Mouse (Mus musculus) heart, embryonic 10.5 days (tissue): ENCODE data around the gene Abr. TPM values are rescaled to one million over a fixed set of nuclear protein-coding genes. Genes with fewer than 3 reads are reported as not detected.

Experiments used
- DNase-seq: peaks from one replicate; pipeline ENCODE4 v3.0.0-alpha.2; 2017; ENCODE audit warnings: low spot score
- H3K27ac ChIP-seq: fragments of 300-500 bp; sonication (generic); 2 replicates; pipeline ENCODE4 v1.5.1; 2016; ENCODE audit warnings: mild to moderate bottlenecking
- H3K27me3 ChIP-seq: fragments of 300-500 bp; sonication (generic); 2 replicates; pipeline ENCODE4 v1.6.1; 2016; ENCODE audit warnings: mild to moderate bottlenecking; ENCODE audit not compliant: poor library complexity, insufficient read depth, severe bottlenecking
- H3K36me3 ChIP-seq: fragments of 300-500 bp; sonication (generic); 2 replicates; pipeline ENCODE4 v1.6.1; 2016; ENCODE audit warnings: mild to moderate bottlenecking, moderate library complexity
- H3K4me1 ChIP-seq: fragments of 300-500 bp; sonication (generic); 2 replicates; pipeline ENCODE4 v1.6.1; 2016; ENCODE audit warnings: mild to moderate bottlenecking
- H3K4me3 ChIP-seq: fragments of 300-500 bp; sonication (generic); 2 replicates; pipeline ENCODE4 v1.5.1; 2016; ENCODE audit warnings: mild to moderate bottlenecking, moderate library complexity
- H3K9me3 ChIP-seq: fragments of 300-500 bp; sonication (generic); 2 replicates; pipeline ENCODE4 v1.6.1; 2016; ENCODE audit warnings: mild to moderate bottlenecking, moderate library complexity
- WGBS: fragments of 180-500 bp; shearing (Covaris S2); methylation state at CpG from one replicate; pipeline ENCODE4 v1.1.7; 2016; 5-methylcytosine and 5-hydroxymethylcytosine counted together
- polyA plus RNA-seq: library from polyadenylated mRNA; unstranded; fragments of >200 nt; fragmentation: Nextera tagmentation; extraction: Ambion mirVana; gene quantifications from 2 replicates; pipeline ENCODE4 v1.2.1, GENCODE M21; 2016

Abr gene
- polyA plus RNA-seq, 1 experiment from 2014 or later = 32.8 TPM

GRCm38 (mm10) chr11:76504058-76504457, 118.1 kb downstream of the Abr start:
- Histone ChIP-seq H3K27me3 (no peaks in the 10 kb centered on the region), H3K9me3 (no peaks in the 10 kb centered on the region), H3K27ac (0 out of 2 replicates have a peak overlapping the region, but pooled peaks have one; percentile 42), H3K4me3 (no peak overlapping the region), H3K36me3 (0 out of 2 replicates have a peak, but pooled peaks cover 3% of the 10 kb centered on the region), H3K4me1 (peaks cover 39% of the 10 kb centered on the region)
- 38% methylated on average over 5 of the region's 5 CpGs for WGBS
- no peak for DNase-seq

GRCm38 (mm10) chr11:76499987-76500386, 122.1 kb downstream of the Abr start:
- DNase-seq = no peak
- H3K4me3 ChIP-seq = no peak overlapping the region
- H3K27me3 ChIP-seq = no peaks in the 10 kb centered on the region
- WGBS = 4% methylated on average over 1 of the region's 1 CpGs
- no peaks in the 10 kb centered on the region for H3K36me3 ChIP-seq
- no peaks in the 10 kb centered on the region for H3K9me3 ChIP-seq
- H3K4me1 ChIP-seq = peaks cover 63% of the 10 kb centered on the region
- H3K27ac ChIP-seq = peak overlapping the region; percentile 56; the same call in 1 of the 2 replicates

GRCm38 (mm10) chr11:76499564-76499963, 122.5 kb downstream of the Abr start:
- no peak for DNase-seq
- WGBS = 66% methylated on average over 7 of the region's 7 CpGs
- H3K4me1 ChIP-seq = peaks cover 62% of the 10 kb centered on the region
- peak overlapping the region; percentile 56 for H3K27ac ChIP-seq
- no peaks in the 10 kb centered on the region for H3K9me3 ChIP-seq
- H3K27me3 ChIP-seq = no peaks in the 10 kb centered on the region
- H3K4me3 ChIP-seq = no peak overlapping the region
- no peaks in the 10 kb centered on the region for H3K36me3 ChIP-seq

GRCm38 (mm10) chr11:76497769-76498152, 124.4 kb downstream of the Abr start:
- no peaks in the 10 kb centered on the region for H3K36me3 ChIP-seq
- peaks cover 64% of the 10 kb centered on the region for H3K4me1 ChIP-seq
- WGBS = 65% methylated on average over 4 of the region's 4 CpGs
- H3K9me3 ChIP-seq = no peaks in the 10 kb centered on the region
- no peak for DNase-seq
- peak overlapping the region; percentile 75 for H3K27ac ChIP-seq
- H3K4me3 ChIP-seq = peak overlapping the region; percentile 1; the same call in 1 of the 2 replicates
- no peaks in the 10 kb centered on the region for H3K27me3 ChIP-seq

GRCm38 (mm10) chr11:76497066-76497768, 124.9 kb downstream of the Abr start:
- H3K27ac ChIP-seq = peak overlapping the region; percentile 75

GRCm38 (mm10) chr11:76496086-76496771, 125.9 kb downstream of the Abr start:
- H3K4me1 ChIP-seq = peaks cover 79% of the 10 kb centered on the region
- no peaks in the 10 kb centered on the region for H3K36me3 ChIP-seq
- H3K4me3 ChIP-seq = no peak overlapping the region
- no peak overlapping the region for H3K27ac ChIP-seq
- no peaks in the 10 kb centered on the region for H3K27me3 ChIP-seq
- peak; percentile 86 for DNase-seq
- no peaks in the 10 kb centered on the region for H3K9me3 ChIP-seq
- 65% methylated on average over 6 of the region's 6 CpGs for WGBS

More at GRCm38 (mm10) chr11:76497066-76497768, 124.9 kb downstream of the Abr start:
- Histone ChIP-seq H3K4me1 (peaks cover 69% of the 10 kb centered on the region), H3K4me3 (peak overlapping the region; percentile 1; the same call in 1 of the 2 replicates), H3K9me3 (no peaks in the 10 kb centered on the region), H3K36me3 (no peaks in the 10 kb centered on the region), H3K27me3 (no peaks in the 10 kb centered on the region)
- DNase-seq = no peak
- WGBS = 59% methylated on average over 9 of the region's 9 CpGs

GRCm38 (mm10) chr11:76495127-76496028, 126.7 kb downstream of the Abr start:
- Histone ChIP-seq H3K9me3 (no peaks in the 10 kb centered on the region), H3K4me1 (peaks cover 84% of the 10 kb centered on the region), H3K4me3 (peak overlapping the region; percentile 74), H3K36me3 (no peaks in the 10 kb centered on the region), H3K27me3 (no peaks in the 10 kb centered on the region), H3K27ac (peak overlapping the region; percentile 95)
- WGBS = 21% methylated on average over 17 of the region's 19 CpGs
- no peak for DNase-seq

- Histone ChIP-seq H3K9me3 (no peaks in the 10 kb centered on the region), H3K27ac (peak overlapping the region; percentile 95), H3K4me1 (peaks cover 84% of the 10 kb centered on the region), H3K4me3 (peak overlapping the region; percentile 74), H3K36me3 (no peaks in the 10 kb centered on the region), H3K27me3 (no peaks in the 10 kb centered on the region)
- peak; percentile 88 for DNase-seq
- WGBS = 1% methylated on average over 58 of the region's 67 CpGs
Observed at GRCm38 (mm10) chr11:76494360-76495126, 127.6 kb downstream of the Abr start.

GRCm38 (mm10) chr11:76493811-76494274, 128.3 kb downstream of the Abr start:
- Histone ChIP-seq H3K27me3 (no peaks in the 10 kb centered on the region), H3K4me1 (peaks cover 85% of the 10 kb centered on the region), H3K9me3 (no peaks in the 10 kb centered on the region), H3K4me3 (peak overlapping the region; percentile 74), H3K36me3 (no peaks in the 10 kb centered on the region), H3K27ac (peak overlapping the region; percentile 95)
- WGBS = 5% methylated on average over 6 of the region's 6 CpGs
- no peak for DNase-seq

DNA sequence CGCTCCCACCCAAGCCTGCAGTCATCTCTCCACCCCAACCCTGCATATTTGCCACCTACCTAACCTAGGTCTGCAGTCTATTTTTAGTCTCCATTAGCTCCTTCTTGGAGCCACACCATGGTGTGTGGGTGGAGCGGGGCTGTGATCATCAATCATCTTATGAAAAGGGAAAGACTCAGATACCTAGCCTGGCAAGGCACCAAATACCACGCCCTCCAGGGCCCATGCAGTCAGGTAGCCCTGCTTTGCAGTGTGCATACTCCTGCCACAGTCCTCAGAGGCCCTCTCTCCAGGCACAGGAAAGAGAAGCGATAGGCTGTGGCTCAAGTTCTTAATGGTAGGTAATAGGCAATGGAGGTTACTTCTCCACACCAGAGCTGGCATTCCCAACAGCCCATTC, 128.9 kb downstream of the Abr start:
- H3K27ac ChIP-seq = peak overlapping the region; percentile 95
- WGBS = 43% methylated on average over 4 of the region's 4 CpGs
- H3K36me3 ChIP-seq = no peaks in the 10 kb centered on the region
- no peaks in the 10 kb centered on the region for H3K9me3 ChIP-seq
- H3K4me1 ChIP-seq = peaks cover 84% of the 10 kb centered on the region
- no peak for DNase-seq
- H3K27me3 ChIP-seq = no peaks in the 10 kb centered on the region
- peak overlapping the region; percentile 74 for H3K4me3 ChIP-seq

DNA sequence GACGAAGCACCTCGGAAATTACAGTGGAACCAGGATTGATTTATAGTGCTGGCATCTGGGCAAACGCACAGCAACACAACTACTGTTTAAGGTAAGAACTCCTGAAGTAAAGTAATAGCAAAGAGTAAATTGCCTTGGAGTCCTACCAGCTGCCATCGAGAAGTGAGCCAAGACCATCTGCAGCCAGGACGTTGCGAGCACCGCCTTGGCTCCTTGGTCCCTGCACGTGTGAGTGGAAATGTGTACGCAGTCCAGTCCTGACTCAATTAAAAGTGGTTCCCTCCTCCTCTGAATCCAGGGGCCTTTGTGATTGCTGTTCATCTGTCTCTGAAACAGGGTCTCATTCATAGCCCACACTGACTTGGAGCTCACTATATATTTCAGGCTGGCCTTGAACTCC, 130.3 kb downstream of the Abr start:
- peaks cover 83% of the 10 kb centered on the region for H3K4me1 ChIP-seq

DNA sequence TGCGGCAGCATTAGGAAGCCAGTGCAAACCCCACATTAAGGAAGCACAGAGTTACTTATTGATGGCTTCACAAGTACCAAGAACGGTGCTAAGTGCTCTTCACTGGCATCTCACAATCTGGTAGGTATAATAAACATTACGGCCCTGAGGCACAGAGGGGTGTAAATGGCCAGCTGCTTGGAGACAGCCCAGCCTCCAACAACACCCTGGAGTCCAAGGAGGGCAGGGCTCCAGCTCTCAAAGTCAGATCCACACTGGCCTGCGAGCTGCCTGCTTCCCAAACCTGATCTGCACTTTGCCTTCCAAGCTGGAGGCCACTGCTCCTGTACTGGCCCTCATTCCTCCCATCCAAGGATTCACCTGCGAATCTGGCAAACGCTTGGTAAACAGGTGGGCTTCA, 132.7 kb downstream of the Abr start:
- Histone ChIP-seq H3K36me3 (0 out of 2 replicates have a peak, but pooled peaks cover 8% of the 10 kb centered on the region), H3K4me1 (peaks cover 88% of the 10 kb centered on the region), H3K27ac (peak overlapping the region; percentile 78), H3K27me3 (no peaks in the 10 kb centered on the region), H3K9me3 (no peaks in the 10 kb centered on the region), H3K4me3 (no peak overlapping the region)
- 58% methylated on average over 6 of the region's 6 CpGs for WGBS
- DNase-seq = no peak

More for the DNA sequence above, 130.3 kb downstream of the Abr start:
- H3K9me3 ChIP-seq = no peaks in the 10 kb centered on the region
- no peaks in the 10 kb centered on the region for H3K27me3 ChIP-seq
- H3K27ac ChIP-seq = peak overlapping the region; percentile 95; the same call in 1 of the 2 replicates
- H3K36me3 ChIP-seq = no peaks in the 10 kb centered on the region
- WGBS = 81% methylated on average over 9 of the region's 9 CpGs
- DNase-seq = no peak
- H3K4me3 ChIP-seq = peak overlapping the region; percentile 74; the same call in 1 of the 2 replicates
